Mouse (Mus musculus) testis, adult 2 months (tissue): ENCODE results near the gene Bcas3.

Experiments
- CTCF ChIP-seq: fragments of 200-500 bp; IDR thresholded peaks from 2 replicates; pipeline ENCODE4 v1.5.1; 2012; ENCODE audit warnings: low read depth, mild to moderate bottlenecking, inconsistent platforms, low read length, moderate library complexity; ENCODE audit not compliant: control insufficient read depth, insufficient read depth, insufficient replicate concordance
- POLR2A ChIP-seq: fragments of 200-500 bp; IDR thresholded peaks from 2 replicates; pipeline ENCODE4 v1.6.1; 2012; ENCODE audit warnings: low read depth, mild to moderate bottlenecking, inconsistent platforms, low read length, moderate library complexity; ENCODE audit not compliant: control insufficient read depth

- TF ChIP-seq CTCF (no peak), POLR2A (no peak)
Measured at GRCm38 (mm10) chr11:85707496-85707895, 354.5 kb downstream of the Bcas3 start.
